Comparison of ENCODE assay signal across 8 mouse cellular contexts in genomic region chr13:25024655-25025054, GRCm38 (mm10). TPM values are rescaled to one million over a fixed set of nuclear protein-coding genes. Genes with fewer than 3 reads are reported as not detected.
A peak's percentile ranks its signal among the peaks of the same experiment; 100 is the strongest.
DNase-seq lines count a peak whose midpoint lies in the region; ATAC-seq and TF ChIP-seq lines count a peak whose summit lies in the region.

No protein-coding gene starts in this region.

- DNase-seq in gastrocnemius, postnatal 14 days = peak; percentile 26
- no peak for DNase-seq in gastrocnemius, adult 8-10 months (ENCODE audit: low spot score in 2 of 2)
- peak; percentile 41 for DNase-seq in lung, postnatal 0 days (ENCODE audit: low spot score)
- DNase-seq in lung, postnatal 25 days (ENCODE audit: low spot score) = no peak
- peak; percentile 14 for DNase-seq in MN1 (ENCODE audit: low spot score)
- peak; percentile 27 for DNase-seq in forelimb bud, embryonic 11.5 days (ENCODE audit: low read depth, low spot score)
- DNase-seq in thymus, postnatal 25 days = peak; percentile 29

- H3K4me3 ChIP-seq in lung, postnatal 0 days (ENCODE audit: low read depth, low read length) = no peak overlapping the region
- no peak overlapping the region for H3K4me3 ChIP-seq in midbrain, embryonic 13.5 days (replicated peaks)

- no peaks in the 10 kb centered on the region for H3K9me3 ChIP-seq in lung, postnatal 0 days (ENCODE audit: low read length)
- no peaks in the 10 kb centered on the region for H3K9me3 ChIP-seq in midbrain, embryonic 13.5 days

- intact Hi-C loops in gastrocnemius, postnatal 14 days (cut with DNase I; ENCODE audit: low total_unique reads) = no loop called here

- peak; percentile 55 for TF ChIP-seq CTCF in lung, postnatal 0 days (IDR thresholded peaks at IDR 0.05)

- no peak for ATAC-seq in lung, postnatal 0 days
- ATAC-seq in midbrain, embryonic 13.5 days = no peak

- no peaks in the 10 kb centered on the region for H3K4me1 ChIP-seq in lung, postnatal 0 days (ENCODE audit: insufficient read depth, low read depth, low read length)
- peaks cover 5% of the 10 kb centered on the region; the same call in 1 of the 2 replicates for H3K4me1 ChIP-seq in midbrain, embryonic 13.5 days (replicated peaks)

- no peak overlapping the region for H3K9ac ChIP-seq in lung, postnatal 0 days (replicated peaks; ENCODE audit: low read depth)
- no peak overlapping the region for H3K9ac ChIP-seq in midbrain, embryonic 13.5 days (replicated peaks)

- H3K36me3 ChIP-seq in lung, postnatal 0 days (ENCODE audit: insufficient read depth, low read length) = no peaks in the 10 kb centered on the region
- no peaks in the 10 kb centered on the region for H3K36me3 ChIP-seq in midbrain, embryonic 13.5 days

- TF ChIP-seq EP300 in lung, postnatal 0 days (IDR thresholded peaks at IDR 0.05) = no peak

- H3K27me3 ChIP-seq in lung, postnatal 0 days (replicated peaks; ENCODE audit: insufficient read depth, low read length) = no peaks in the 10 kb centered on the region
- no peaks in the 10 kb centered on the region for H3K27me3 ChIP-seq in midbrain, embryonic 13.5 days

- no peak overlapping the region for H3K4me2 ChIP-seq in lung, postnatal 0 days (replicated peaks; ENCODE audit: low read depth, low read length)
- H3K4me2 ChIP-seq in midbrain, embryonic 13.5 days (replicated peaks) = no peak overlapping the region

- 29% methylated on average over 2 of the region's 2 CpGs for WGBS in lung, postnatal 0 days
- WGBS in midbrain, embryonic 13.5 days = 30% methylated on average over 2 of the region's 2 CpGs

- no peak overlapping the region for H3K27ac ChIP-seq in lung, postnatal 0 days (ENCODE audit: low read length)
- H3K27ac ChIP-seq in midbrain, embryonic 13.5 days = no peak overlapping the region

RNA-seq across cellular contexts. Expression of gene Mrs2, which starts 4.5 kb away (rescaled TPM):
- total RNA-seq in gastrocnemius, postnatal 14 days (2021) = 10 to 100 TPM; 22.2 to 22.6 TPM
- 10 to 100 TPM; 37.9 to 43.4 (median 40.0) TPM for total RNA-seq in gastrocnemius, adult 8-10 months (2022)
- 9.1 and 13.3 TPM in 2 replicates for polyA plus RNA-seq in lung, postnatal 0 days (2015; fragmentation: Nextera tagmentation; extraction: Ambion mirVana)
- polyA plus RNA-seq in midbrain, embryonic 13.5 days (2015; fragmentation: Nextera tagmentation; extraction: Ambion mirVana) = 18.6 and 19.3 TPM in 2 replicates

RNA-seq across cellular contexts. Expression of gene Dcdc2a, which starts 31.1 kb away (rescaled TPM):
- not detected for total RNA-seq in gastrocnemius, postnatal 14 days (2021)
- total RNA-seq in gastrocnemius, adult 8-10 months (2022) = 1 to 10 TPM in 1 of 4 experiments, under 1 TPM in 3; 0.15 to 1.2 (median 0.28) TPM
- polyA plus RNA-seq in lung, postnatal 0 days (2015; fragmentation: Nextera tagmentation; extraction: Ambion mirVana) = 2.1 and 2.9 TPM in 2 replicates
- 2.8 and 3.0 TPM in 2 replicates for polyA plus RNA-seq in midbrain, embryonic 13.5 days (2015; fragmentation: Nextera tagmentation; extraction: Ambion mirVana)

Comparison
In these comparisons a context has a peak if more than half of its experiments do, and no peak if none do; other contexts are left out.
1. DNase-seq: peak in gastrocnemius, postnatal 14 days (single experiment), lung, postnatal 0 days (single experiment), MN1 (single experiment), forelimb bud, embryonic 11.5 days (single experiment) and thymus, postnatal 25 days (single experiment); none in gastrocnemius, adult 8-10 months (0 of 2) and lung, postnatal 25 days (single experiment).